Mouse (Mus musculus) liver, adult (tissue): ENCODE data around the gene Rpl11.

Experiments
- GATA4 ChIP-seq: IDR thresholded peaks from 2 replicates; pipeline ENCODE4 v1.6.1; 2014; ENCODE audit warnings: mild to moderate bottlenecking, low read length; ENCODE audit not compliant: insufficient replicate concordance

Rpl11 gene

GRCm38 (mm10) chr4:136020743-136021548 is 32.3 kb downstream of the Rpl11 start:
- no peak for TF ChIP-seq GATA4

- TF ChIP-seq GATA4: no peak
Observed at GRCm38 (mm10) chr4:136016059-136016602, 37.1 kb downstream of the Rpl11 start.

DNA sequence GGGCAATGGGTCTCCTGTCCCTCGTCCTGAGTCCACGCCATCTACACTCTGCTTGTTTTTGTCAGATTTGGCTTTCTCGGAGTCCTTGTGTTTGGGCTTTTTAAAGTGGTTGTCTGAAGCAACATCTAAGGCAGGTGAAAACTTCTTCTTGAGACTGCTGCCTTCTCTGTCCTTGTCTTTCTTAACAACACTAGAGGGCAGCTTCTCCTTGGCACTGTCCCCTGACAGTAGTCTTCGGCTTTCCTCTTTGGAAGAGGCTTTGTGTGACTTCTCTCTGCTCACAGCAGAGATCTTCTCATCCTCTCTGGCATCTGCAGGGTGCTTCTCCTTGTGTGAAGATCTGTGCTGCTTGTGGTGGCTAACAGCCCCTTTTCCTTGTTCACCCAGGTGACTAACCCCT is 42.6 kb downstream of the Rpl11 start:
- TF ChIP-seq GATA4: no peak

- no peak for TF ChIP-seq GATA4
Observed at GRCm38 (mm10) chr4:136008782-136009447, 44.3 kb downstream of the Rpl11 start.

- no peak for TF ChIP-seq GATA4
Observed at GRCm38 (mm10) chr4:136006821-136007220, 46.4 kb downstream of the Rpl11 start.

DNA sequence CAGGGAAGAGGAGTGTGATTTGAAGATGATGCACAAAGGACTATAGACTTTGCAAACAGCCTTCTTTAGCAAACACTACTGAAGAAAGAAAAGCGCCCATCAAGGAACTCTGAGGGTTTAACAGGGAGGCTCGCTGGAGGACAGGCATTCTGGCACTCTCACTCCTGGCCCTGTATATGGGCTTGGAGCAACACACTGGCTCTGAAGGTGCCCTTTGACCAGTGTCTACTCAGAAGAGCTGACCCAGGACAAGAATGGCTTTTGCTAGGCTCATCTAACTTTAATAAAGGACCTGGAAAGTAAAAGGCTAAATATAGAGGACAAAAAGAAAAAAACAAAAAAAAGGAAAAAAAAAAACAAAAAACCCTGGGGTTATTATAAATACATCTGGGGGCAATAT is 48.3 kb downstream of the Rpl11 start:
- no peak for TF ChIP-seq GATA4

- TF ChIP-seq GATA4: no peak
Observed at GRCm38 (mm10) chr4:136004107-136004675, 49.0 kb downstream of the Rpl11 start.

DNA sequence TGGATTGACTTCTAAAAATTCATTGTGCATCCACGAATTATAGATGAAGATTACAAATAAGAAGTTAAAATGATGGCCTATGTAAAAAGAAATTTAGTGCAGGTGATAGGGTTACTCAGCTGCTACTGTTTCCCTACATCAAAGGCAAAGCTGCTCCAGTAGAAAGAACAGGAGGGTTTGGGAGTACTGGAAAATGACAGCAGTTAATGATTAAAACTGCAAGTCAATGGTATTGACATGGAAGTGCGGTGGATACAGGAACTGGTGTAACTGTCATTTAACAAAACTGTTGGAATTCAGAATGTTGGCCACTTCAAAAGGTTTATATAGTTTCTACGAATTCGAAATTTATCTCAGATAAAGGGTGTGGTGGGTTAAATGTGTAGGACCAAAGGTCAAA is 58.1 kb downstream of the Rpl11 start:
- TF ChIP-seq GATA4: no peak

DNA sequence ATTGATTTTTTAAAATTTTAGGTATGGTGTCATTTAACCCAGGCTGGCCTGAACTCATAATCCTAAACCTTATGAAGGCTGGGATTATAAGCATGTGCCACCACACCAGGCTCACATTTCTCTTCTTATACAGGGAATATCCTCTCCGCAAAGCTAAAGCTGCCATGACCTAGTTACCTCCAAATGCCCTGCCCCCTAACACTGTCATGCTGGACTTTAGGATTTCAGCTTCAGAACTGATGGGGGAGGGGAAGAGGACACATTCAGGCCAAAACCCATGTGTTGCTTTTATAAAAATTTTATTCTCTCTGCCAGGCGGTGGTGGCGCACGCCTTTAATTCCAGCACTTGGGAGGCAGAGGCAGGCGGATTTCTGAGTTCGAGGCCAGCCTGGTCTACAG is 59.3 kb downstream of the Rpl11 start:
- TF ChIP-seq GATA4: no peak

- TF ChIP-seq GATA4: no peak
Observed at GRCm38 (mm10) chr4:135987714-135988113, 65.5 kb downstream of the Rpl11 start.

GRCm38 (mm10) chr4:135986943-135987710 is 66.1 kb downstream of the Rpl11 start, which contains the start of gene Pithd1:
TSS of gene Pithd1 (minus strand) at chr4:135987264.
- TF ChIP-seq GATA4: no peak; the same call in 1 of the 2 replicates

GRCm38 (mm10) chr4:135986301-135986942 is 66.8 kb downstream of the Rpl11 start:
- no peak for TF ChIP-seq GATA4

- no peak for TF ChIP-seq GATA4
Observed at GRCm38 (mm10) chr4:135985769-135986168, 67.5 kb downstream of the Rpl11 start.

GRCm38 (mm10) chr4:135985193-135985592 is 68.0 kb downstream of the Rpl11 start:
- TF ChIP-seq GATA4: no peak
